Mouse (Mus musculus) kidney, postnatal 10 days (tissue): ENCODE measurements around the gene Phf12.

ENCODE experiments used
- DNase-seq: peaks from one replicate; pipeline ENCODE4 v3.0.0; 2021; ENCODE audit warnings: mixed read lengths

The Phf12 gene

GRCm38 (mm10) chr11:78074666-78075065, 92.1 kb downstream of the Phf12 start:
- no peak for DNase-seq
